Mouse (Mus musculus): ENCODE measurements around the gene Zfp446. TPM values are rescaled to one million over a fixed set of nuclear protein-coding genes. Genes with fewer than 3 reads are reported as not detected.

The Zfp446 gene
- polyA plus RNA-seq, 1 experiment from 2014 or later = 3.9 TPM

DNA sequence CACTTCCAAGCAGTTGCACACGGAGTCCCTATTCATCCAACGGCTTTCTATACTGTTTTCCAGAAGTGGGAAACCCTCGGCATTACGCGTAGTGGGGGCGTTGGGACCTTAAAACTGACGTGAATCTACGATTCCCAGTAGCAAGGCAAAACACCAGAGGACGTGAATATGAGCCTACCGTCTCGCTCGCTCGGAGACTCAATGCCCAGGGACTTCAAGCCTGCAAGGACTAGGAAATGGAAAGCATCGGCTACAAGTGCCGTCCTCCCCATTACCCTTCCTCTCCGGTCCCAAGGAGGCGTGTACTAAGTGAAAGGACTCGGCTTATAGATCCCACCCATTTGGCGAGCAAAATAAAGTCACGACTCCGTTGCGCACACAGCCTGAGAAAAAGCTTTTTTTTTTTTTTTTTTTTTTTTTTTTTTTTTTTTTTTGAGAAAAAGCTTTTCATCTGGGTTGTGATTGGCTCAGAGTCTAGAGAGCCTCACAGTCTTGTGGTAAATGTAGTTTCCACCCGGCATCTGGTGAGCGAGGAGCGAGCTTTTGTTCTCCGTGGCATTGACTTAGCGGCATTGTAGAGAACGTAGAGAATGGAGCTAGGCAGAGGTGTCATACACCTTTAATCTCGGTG, 16.0 kb upstream of the Zfp446 start:
- no peak for TF ChIP-seq EP300 (IDR thresholded peaks at IDR 0.05)
- H3K4me1 ChIP-seq (ENCODE audit: insufficient read depth, low read depth, low read length) = peaks cover 3% of the 10 kb centered on the region; the same call in 1 of the 2 replicates
- no peaks in the 10 kb centered on the region for H3K27me3 ChIP-seq (replicated peaks; ENCODE audit: insufficient read depth, low read length)
- ATAC-seq (peak; percentile 70), DNase-seq (ENCODE audit: low spot score) (peak; percentile 90)
- no peaks in the 10 kb centered on the region for H3K36me3 ChIP-seq (ENCODE audit: insufficient read depth, low read length)
- peak overlapping the region; percentile 62 for H3K4me3 ChIP-seq (ENCODE audit: low read depth, low read length)
- 1% methylated on average over 29 of the region's 29 CpGs for WGBS
- peak overlapping the region; percentile 66 for H3K9ac ChIP-seq (replicated peaks; ENCODE audit: low read depth)
- no peaks in the 10 kb centered on the region for H3K9me3 ChIP-seq (ENCODE audit: low read length)
- H3K27ac ChIP-seq (ENCODE audit: low read length) = peak overlapping the region; percentile 81
- peak overlapping the region; percentile 71 for H3K4me2 ChIP-seq (replicated peaks; ENCODE audit: low read depth, low read length)

DNA sequence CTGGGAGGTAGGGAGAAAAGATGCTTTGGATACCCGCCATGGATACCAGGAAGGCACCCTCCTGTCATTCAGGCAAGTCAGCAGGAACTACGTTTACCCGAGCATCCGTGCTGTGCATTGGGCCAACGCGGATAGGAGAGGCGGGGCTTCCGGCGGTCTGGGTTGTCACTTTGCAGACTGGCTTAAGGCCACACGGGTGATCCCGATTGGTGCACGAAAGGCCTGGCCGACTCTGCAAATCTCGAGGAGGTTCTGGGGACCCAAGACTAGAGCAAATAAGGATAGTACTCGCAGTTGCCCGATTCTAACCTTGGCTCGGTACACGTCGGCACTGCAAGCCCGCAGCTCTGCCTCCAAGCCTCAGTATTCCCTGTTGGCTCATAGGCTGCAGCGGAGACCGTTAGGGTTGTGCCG, 12.0 kb upstream of the Zfp446 start, which contains the start of gene Zfp324:
Zfp324 (plus strand) TSS at position 161 of the 414 bp plus-strand sequence.
- TF ChIP-seq EP300 (IDR thresholded peaks at IDR 0.05) (no peak), CTCF (IDR thresholded peaks at IDR 0.05) (no peak)
- H3K36me3 ChIP-seq (ENCODE audit: insufficient read depth, low read length) = peaks cover 17% of the 10 kb centered on the region
- ATAC-seq (peak; percentile 94), DNase-seq (ENCODE audit: low spot score) (peak; percentile 92)
- WGBS = 0% methylated on average over 23 of the region's 23 CpGs
- H3K4me2 ChIP-seq (replicated peaks; ENCODE audit: low read depth, low read length) = peak within 1 kb of the TSS; percentile 98
- H3K4me1 ChIP-seq (ENCODE audit: insufficient read depth, low read depth, low read length) = peaks cover 8% of the 10 kb centered on the region; the same call in 1 of the 2 replicates
- peak within 1 kb of the TSS; percentile 82 for H3K4me3 ChIP-seq (ENCODE audit: low read depth, low read length)
- H3K27ac ChIP-seq (ENCODE audit: low read length) = peak within 1 kb of the TSS; percentile 75
- peak within 1 kb of the TSS; percentile 75 for H3K9ac ChIP-seq (replicated peaks; ENCODE audit: low read depth)
- H3K9me3 ChIP-seq (ENCODE audit: low read length) = no peaks in the 10 kb centered on the region
- no peaks in the 10 kb centered on the region for H3K27me3 ChIP-seq (replicated peaks; ENCODE audit: insufficient read depth, low read length)

DNA sequence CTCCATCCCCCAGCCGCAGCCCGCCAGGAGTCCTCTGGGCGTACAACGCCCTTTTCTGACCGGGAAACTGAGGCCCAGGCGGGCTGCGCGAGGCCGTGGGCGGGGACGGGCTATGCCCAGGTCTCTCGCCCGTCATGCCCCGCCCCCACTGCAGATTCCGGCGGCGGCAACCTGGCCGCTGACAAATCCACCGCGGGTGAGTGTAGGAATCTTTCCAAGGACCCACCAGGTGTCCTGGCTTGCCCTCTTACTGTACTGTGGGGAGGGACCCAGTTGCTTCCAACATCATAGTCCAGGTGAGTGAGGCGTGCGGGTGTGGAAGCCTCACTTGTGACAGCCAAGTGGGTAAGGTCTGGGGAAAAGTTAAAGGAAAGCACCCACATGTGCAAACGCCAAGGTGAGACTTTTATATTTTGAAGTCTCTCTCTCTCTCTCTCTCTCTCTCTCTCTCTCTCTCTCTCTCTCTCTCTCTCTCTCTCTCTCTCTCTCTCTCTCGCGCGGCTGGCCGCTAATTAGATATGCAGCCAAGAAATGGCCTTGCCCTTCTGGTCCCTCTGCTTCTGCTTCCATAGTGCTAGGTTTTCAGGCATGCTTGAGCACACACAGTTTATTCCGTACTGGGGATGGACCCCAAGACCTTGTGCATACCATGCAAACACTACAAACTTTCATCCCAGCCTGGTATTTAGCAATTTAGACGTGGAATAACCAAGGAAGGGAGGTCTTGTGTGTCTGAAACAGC, 11.4 kb upstream of the Zfp446 start:
- under 1% methylated on average over 29 of the region's 29 CpGs for WGBS
- Histone ChIP-seq H3K27ac (ENCODE audit: low read length) (peak overlapping the region; percentile 75), H3K36me3 (ENCODE audit: insufficient read depth, low read length) (peaks cover 23% of the 10 kb centered on the region), H3K27me3 (replicated peaks; ENCODE audit: insufficient read depth, low read length) (no peaks in the 10 kb centered on the region), H3K9ac (replicated peaks; ENCODE audit: low read depth) (peak overlapping the region; percentile 75), H3K4me1 (ENCODE audit: insufficient read depth, low read depth, low read length) (peaks cover 8% of the 10 kb centered on the region; the same call in 1 of the 2 replicates), H3K4me2 (replicated peaks; ENCODE audit: low read depth, low read length) (peak overlapping the region; percentile 98), H3K9me3 (ENCODE audit: low read length) (no peaks in the 10 kb centered on the region), H3K4me3 (ENCODE audit: low read depth, low read length) (peak overlapping the region; percentile 82)
- peak; percentile 56 for DNase-seq (ENCODE audit: low spot score)
- TF ChIP-seq CTCF (IDR thresholded peaks at IDR 0.05) = no peak
- TF ChIP-seq EP300 (IDR thresholded peaks at IDR 0.05) = no peak
- peak; percentile 66 for ATAC-seq

DNA sequence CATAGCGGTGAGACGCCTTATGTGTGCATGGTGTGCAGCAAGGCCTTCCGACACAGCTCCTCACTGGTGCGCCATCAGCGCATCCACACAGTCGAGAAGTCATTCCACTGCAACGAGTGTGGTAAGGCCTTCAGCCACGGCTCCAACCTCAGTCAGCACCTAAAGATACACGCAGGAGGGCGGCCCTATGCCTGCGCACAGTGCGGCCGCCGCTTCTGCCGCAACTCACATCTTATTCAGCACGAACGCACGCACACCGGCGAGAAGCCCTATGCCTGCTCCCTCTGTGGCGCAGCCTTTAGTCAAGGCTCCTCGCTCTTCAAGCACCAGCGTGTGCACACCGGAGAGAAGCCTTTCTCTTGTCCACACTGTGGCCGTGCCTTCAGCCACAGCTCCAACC, 6.7 kb upstream of the Zfp446 start:
- H3K27me3 ChIP-seq (replicated peaks; ENCODE audit: insufficient read depth, low read length) = no peaks in the 10 kb centered on the region
- H3K36me3 ChIP-seq (ENCODE audit: insufficient read depth, low read length) = peaks cover 25% of the 10 kb centered on the region
- no peak overlapping the region for H3K9ac ChIP-seq (replicated peaks; ENCODE audit: low read depth)
- TF ChIP-seq EP300 (IDR thresholded peaks at IDR 0.05) = no peak
- no peak for TF ChIP-seq CTCF (IDR thresholded peaks at IDR 0.05)
- no peak overlapping the region for H3K4me2 ChIP-seq (replicated peaks; ENCODE audit: low read depth, low read length)
- DNase-seq (ENCODE audit: low spot score) = no peak
- no peak for ATAC-seq
- no peak overlapping the region for H3K27ac ChIP-seq (ENCODE audit: low read length)
- 93% methylated on average over 25 of the region's 25 CpGs for WGBS
- H3K4me1 ChIP-seq (ENCODE audit: insufficient read depth, low read depth, low read length) = peaks cover 5% of the 10 kb centered on the region; the same call in 1 of the 2 replicates
- H3K9me3 ChIP-seq (ENCODE audit: low read length) = no peaks in the 10 kb centered on the region
- H3K4me3 ChIP-seq (ENCODE audit: low read depth, low read length) = no peak overlapping the region

DNA sequence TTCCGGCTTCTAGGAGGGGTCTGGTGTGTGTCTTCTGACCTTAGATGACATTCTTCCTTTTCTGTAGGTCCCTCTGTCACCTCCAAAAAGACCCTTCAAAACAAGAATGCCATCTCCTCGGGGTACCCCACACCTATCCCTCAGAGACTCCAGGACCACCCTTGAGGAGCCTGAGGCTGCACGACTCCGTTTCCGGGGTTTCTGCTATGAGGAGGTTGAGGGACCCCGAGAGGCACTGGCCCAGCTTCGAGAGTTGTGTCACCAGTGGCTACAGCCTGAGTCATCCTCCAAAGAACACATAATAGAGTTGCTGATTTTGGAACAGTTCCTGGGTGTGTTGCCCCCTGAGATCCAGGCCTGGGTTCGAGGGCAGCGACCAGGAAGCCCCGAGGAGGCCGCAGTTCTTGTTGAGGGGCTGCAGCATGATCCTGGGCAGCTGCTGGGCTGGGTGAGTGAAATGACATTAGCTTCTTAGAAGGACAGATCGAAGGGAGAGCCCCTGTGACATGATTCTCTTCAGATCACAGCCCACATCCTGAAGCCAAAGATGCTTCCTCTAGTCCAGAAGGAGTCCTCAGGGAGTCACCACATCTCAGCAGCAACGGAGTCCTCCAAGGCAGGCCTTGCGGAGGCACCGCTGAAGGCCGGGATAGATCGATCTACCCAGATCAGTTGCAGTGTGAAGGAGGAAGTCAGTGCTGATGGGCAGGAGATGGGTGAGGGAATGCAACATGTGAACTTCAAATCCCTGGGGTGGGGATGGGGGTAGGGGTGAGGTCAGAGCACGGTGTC, 1.5 kb downstream of the Zfp446 start:
- no peaks in the 10 kb centered on the region for H3K27me3 ChIP-seq (replicated peaks; ENCODE audit: insufficient read depth, low read length)
- no peaks in the 10 kb centered on the region for H3K9me3 ChIP-seq (ENCODE audit: low read length)
- TF ChIP-seq EP300 (IDR thresholded peaks at IDR 0.05) (no peak), CTCF (IDR thresholded peaks at IDR 0.05) (no peak)
- no peak overlapping the region for H3K4me3 ChIP-seq (ENCODE audit: low read depth, low read length)
- no peak overlapping the region for H3K9ac ChIP-seq (replicated peaks; ENCODE audit: low read depth)
- H3K27ac ChIP-seq (ENCODE audit: low read length) = peak overlapping the region; percentile 93
- WGBS = 77% methylated on average over 18 of the region's 18 CpGs
- peaks cover 3% of the 10 kb centered on the region for H3K4me1 ChIP-seq (ENCODE audit: insufficient read depth, low read depth, low read length)
- peak; percentile 19 for DNase-seq (ENCODE audit: low spot score)
- no peak for ATAC-seq
- no peaks in the 10 kb centered on the region for H3K36me3 ChIP-seq (ENCODE audit: insufficient read depth, low read length)
- peak overlapping the region; percentile 75 for H3K4me2 ChIP-seq (replicated peaks; ENCODE audit: low read depth, low read length)

DNA sequence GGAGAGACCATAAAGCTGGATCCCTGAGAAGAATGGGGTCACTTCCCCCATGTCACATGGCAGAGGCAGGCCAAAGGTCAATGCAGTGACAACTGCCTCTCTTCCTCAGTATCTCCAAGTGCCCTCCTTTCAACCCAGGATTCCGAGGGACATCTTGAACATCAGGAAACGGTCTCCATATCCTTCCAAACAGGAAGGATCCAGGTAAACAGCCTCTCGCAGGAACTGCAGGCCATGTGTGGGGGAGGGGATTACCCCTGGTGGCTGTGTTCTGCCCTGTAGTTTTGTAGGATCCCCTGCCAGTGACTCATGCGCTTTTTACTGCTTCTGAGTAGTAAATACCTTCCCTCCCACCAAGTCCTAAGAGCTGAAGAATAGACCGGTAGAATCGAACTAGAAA, 2.1 kb downstream of the Zfp446 start:
- no peak overlapping the region for H3K9ac ChIP-seq (replicated peaks; ENCODE audit: low read depth)
- no peaks in the 10 kb centered on the region for H3K27me3 ChIP-seq (replicated peaks; ENCODE audit: insufficient read depth, low read length)
- no peak for ATAC-seq
- peaks cover 3% of the 10 kb centered on the region for H3K4me1 ChIP-seq (ENCODE audit: insufficient read depth, low read depth, low read length)
- peak; percentile 11 for DNase-seq (ENCODE audit: low spot score)
- H3K4me2 ChIP-seq (replicated peaks; ENCODE audit: low read depth, low read length) = no peak overlapping the region
- no peaks in the 10 kb centered on the region for H3K9me3 ChIP-seq (ENCODE audit: low read length)
- no peak overlapping the region for H3K4me3 ChIP-seq (ENCODE audit: low read depth, low read length)
- 43% methylated on average over 6 of the region's 6 CpGs for WGBS
- H3K27ac ChIP-seq (ENCODE audit: low read length) = 0 out of 2 replicates have a peak overlapping the region, but pooled peaks have one; percentile 93
- no peaks in the 10 kb centered on the region for H3K36me3 ChIP-seq (ENCODE audit: insufficient read depth, low read length)
- TF ChIP-seq CTCF (IDR thresholded peaks at IDR 0.05) (0 out of 2 replicates have a peak, but pooled peaks have one; percentile 24), EP300 (IDR thresholded peaks at IDR 0.05) (peak; percentile 78; the same call in 1 of the 2 replicates)

Measured in lung, postnatal 0 days (tissue).